Mouse (Mus musculus) thymus, adult 2 months (tissue): ENCODE data around the gene Hps5. TPM values are rescaled to one million over a fixed set of nuclear protein-coding genes. Genes with fewer than 3 reads are reported as not detected.

ENCODE experiments used
- DNase-seq: peaks from one replicate; pipeline ENCODE4 v3.0.0; 2021
- H3K27ac ChIP-seq: fragments of 200-500 bp; 2 replicates; pipeline ENCODE4 v1.5.1; 2012; ENCODE audit warnings: low read length, control low read depth; ENCODE audit not compliant: control insufficient read depth, insufficient read depth
- H3K27me3 ChIP-seq: fragments of 200-500 bp; 2 replicates; pipeline ENCODE4 v1.6.1; 2012; ENCODE audit warnings: mild to moderate bottlenecking, low read length, moderate library complexity, mixed read lengths; ENCODE audit not compliant: control insufficient read depth, insufficient read depth
- H3K36me3 ChIP-seq: fragments of 200-500 bp; 2 replicates; pipeline ENCODE4 v1.6.1; 2012; ENCODE audit warnings: mild to moderate bottlenecking, low read length, moderate library complexity; ENCODE audit not compliant: control insufficient read depth, insufficient read depth
- H3K4me1 ChIP-seq: fragments of 200-500 bp; replicated peaks from 2 replicates; pipeline ENCODE4 v1.6.1; 2012; ENCODE audit warnings: low read length; ENCODE audit not compliant: control insufficient read depth, insufficient read depth
- H3K4me3 ChIP-seq: fragments of 200-500 bp; 2 replicates; pipeline ENCODE4 v1.5.1; 2012; ENCODE audit warnings: mild to moderate bottlenecking, low read length, control low read depth, moderate library complexity; ENCODE audit not compliant: control insufficient read depth, insufficient read depth
- CTCF ChIP-seq: fragments of 200-500 bp; IDR thresholded peaks from 2 replicates; pipeline ENCODE4 v1.5.1; 2012; ENCODE audit warnings: mild to moderate bottlenecking, control low read depth, low read length, moderate library complexity, borderline replicate concordance; ENCODE audit not compliant: control insufficient read depth, poor library complexity, insufficient read depth; ENCODE audit errors: extremely low read depth
- POLR2A ChIP-seq: fragments of 200-500 bp; IDR thresholded peaks from 2 replicates; pipeline ENCODE4 v1.6.1; 2012; ENCODE audit warnings: mild to moderate bottlenecking, low read length, control low read depth, moderate library complexity; ENCODE audit not compliant: control insufficient read depth, poor library complexity, insufficient read depth; ENCODE audit errors: extremely low read depth
- WGBS: fragments of 180-500 bp; shearing (Covaris S2); methylation state at CpG from one replicate; pipeline ENCODE4 v1.1.7; 2018; 5-methylcytosine and 5-hydroxymethylcytosine counted together
- polyA plus RNA-seq: library from polyadenylated mRNA; depleted of rRNA; stranded (reverse); fragments of >200 nt; gene quantifications from 2 replicates; pipeline ENCODE4 v1.2.3, GENCODE M21; 2012

Hps5 gene
- polyA plus RNA-seq, 1 experiment: 21.4 TPM

- no peak overlapping the region for H3K4me3 ChIP-seq
- WGBS: 85% methylated on average over 4 of the region's 4 CpGs
- TF ChIP-seq POLR2A (no peak), CTCF (no peak)
- H3K36me3 ChIP-seq: no peaks in the 10 kb centered on the region
- H3K27me3 ChIP-seq: no peaks in the 10 kb centered on the region
- no peak overlapping the region for H3K27ac ChIP-seq
- peaks cover 35% of the 10 kb centered on the region for H3K4me1 ChIP-seq
- DNase-seq: no peak
Measured at GRCm38 (mm10) chr7:46840326-46840725, 44.5 kb upstream of the Hps5 start.

- DNase-seq: no peak
- TF ChIP-seq CTCF (no peak), POLR2A (no peak)
- H3K27me3 ChIP-seq: no peaks in the 10 kb centered on the region
- H3K36me3 ChIP-seq: no peaks in the 10 kb centered on the region
- WGBS: 95% methylated on average over 5 of the region's 5 CpGs
- H3K4me1 ChIP-seq: peaks cover 31% of the 10 kb centered on the region
- H3K27ac ChIP-seq: no peak overlapping the region
- no peak overlapping the region for H3K4me3 ChIP-seq
Measured at GRCm38 (mm10) chr7:46839861-46840260, 44.0 kb upstream of the Hps5 start.

DNA sequence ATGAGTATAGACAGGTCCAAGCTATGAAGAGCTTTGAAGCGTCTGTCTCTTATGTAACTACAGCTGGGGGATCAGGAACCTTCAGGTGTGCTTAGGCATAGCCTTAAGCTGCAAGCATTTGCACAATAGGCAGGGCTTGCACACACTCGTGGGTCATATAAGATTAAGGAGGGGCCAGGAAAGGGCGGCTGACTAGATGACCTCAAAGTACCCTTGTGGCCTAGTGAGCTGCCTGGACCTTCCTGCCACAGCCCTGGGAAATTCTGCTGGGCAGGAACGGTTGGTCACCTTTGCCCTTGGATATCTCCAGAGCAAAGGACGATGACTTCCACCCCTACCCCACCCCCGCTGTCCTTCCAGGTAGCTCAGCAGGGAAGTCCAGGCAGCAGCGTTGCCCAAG is 43.6 kb upstream of the Hps5 start:
- 69% methylated on average over 7 of the region's 7 CpGs for WGBS
- no peak overlapping the region for H3K27ac ChIP-seq
- H3K4me3 ChIP-seq: no peak overlapping the region
- DNase-seq: no peak
- peaks cover 31% of the 10 kb centered on the region for H3K4me1 ChIP-seq
- H3K27me3 ChIP-seq: no peaks in the 10 kb centered on the region
- TF ChIP-seq CTCF (no peak), POLR2A (no peak)
- H3K36me3 ChIP-seq: no peaks in the 10 kb centered on the region

GRCm38 (mm10) chr7:46838891-46839302 is 43.0 kb upstream of the Hps5 start:
- H3K27ac ChIP-seq: peak overlapping the region; percentile 66
- H3K4me3 ChIP-seq: 0 out of 2 replicates have a peak overlapping the region, but pooled peaks have one; percentile 10
- H3K36me3 ChIP-seq: no peaks in the 10 kb centered on the region
- DNase-seq: peak; percentile 60
- 7% methylated on average over 8 of the region's 8 CpGs for WGBS
- peaks cover 33% of the 10 kb centered on the region for H3K4me1 ChIP-seq
- TF ChIP-seq POLR2A (no peak; the same call in 1 of the 2 replicates), CTCF (no peak)
- no peaks in the 10 kb centered on the region for H3K27me3 ChIP-seq

DNA sequence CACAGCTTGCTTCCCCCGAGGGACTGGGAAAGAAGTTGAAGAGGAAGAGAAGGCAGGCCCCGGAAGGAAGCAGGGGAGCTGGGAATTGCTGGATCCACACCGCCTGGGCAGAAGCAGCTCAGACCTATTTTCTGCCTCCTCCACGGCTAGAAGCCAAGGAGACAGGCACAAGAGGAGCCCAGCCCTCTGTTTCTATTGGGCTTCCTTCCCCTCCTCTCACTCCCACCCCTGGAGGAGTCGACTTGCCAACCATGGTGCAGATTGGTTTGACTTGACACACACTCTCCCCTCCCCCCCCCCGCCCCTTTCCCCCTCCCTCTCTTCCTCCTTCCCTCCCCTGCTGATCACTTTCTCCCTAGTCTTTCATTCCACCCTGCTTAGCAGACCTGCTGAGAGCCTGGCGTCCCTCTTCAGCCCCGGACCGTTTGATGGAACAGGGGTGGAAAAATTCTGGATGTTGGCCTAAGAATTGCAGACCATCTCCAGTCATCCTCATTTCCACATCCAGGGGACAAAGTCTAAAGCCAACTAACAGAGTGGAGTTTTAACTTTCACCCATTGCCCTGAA is 42.3 kb upstream of the Hps5 start:
- WGBS: 7% methylated on average over 9 of the region's 9 CpGs
- no peak; the same call in 1 of the 2 replicates for TF ChIP-seq POLR2A
- no peak for TF ChIP-seq CTCF
- H3K4me3 ChIP-seq: no peak overlapping the region
- peak; percentile 34 for DNase-seq
- H3K27me3 ChIP-seq: no peaks in the 10 kb centered on the region
- H3K4me1 ChIP-seq: peaks cover 38% of the 10 kb centered on the region
- H3K27ac ChIP-seq: peak overlapping the region; percentile 80
- no peaks in the 10 kb centered on the region for H3K36me3 ChIP-seq

GRCm38 (mm10) chr7:46837073-46837472 is 41.2 kb upstream of the Hps5 start:
- no peak for TF ChIP-seq CTCF
- no peak for TF ChIP-seq POLR2A
- DNase-seq: no peak
- Histone ChIP-seq H3K36me3 (no peaks in the 10 kb centered on the region), H3K27me3 (no peaks in the 10 kb centered on the region), H3K4me3 (no peak overlapping the region), H3K4me1 (peaks cover 48% of the 10 kb centered on the region), H3K27ac (no peak overlapping the region)
- WGBS: 89% methylated on average over 5 of the region's 5 CpGs

DNA sequence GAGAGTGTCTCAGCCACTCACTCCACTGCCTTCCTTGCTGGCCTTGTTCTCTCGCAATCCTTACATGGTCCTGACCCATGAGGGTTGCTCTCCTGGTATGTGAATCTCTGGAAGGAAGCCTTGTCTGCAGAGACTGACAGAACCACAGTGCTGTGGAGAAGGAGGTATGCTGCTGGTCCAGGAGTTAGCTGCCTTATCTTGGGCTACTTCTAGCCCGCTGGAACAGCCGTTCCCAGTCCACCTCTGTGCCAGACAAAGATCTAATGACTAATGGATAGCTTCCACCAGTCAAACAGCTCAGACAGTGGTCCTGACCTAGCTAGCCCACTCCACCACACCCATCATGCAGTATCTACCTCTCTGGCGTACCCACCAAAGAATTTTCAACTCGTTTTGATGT is 40.5 kb upstream of the Hps5 start:
- Histone ChIP-seq H3K27me3 (no peaks in the 10 kb centered on the region), H3K4me1 (peaks cover 56% of the 10 kb centered on the region), H3K27ac (no peak overlapping the region), H3K4me3 (no peak overlapping the region), H3K36me3 (no peaks in the 10 kb centered on the region)
- TF ChIP-seq CTCF (no peak), POLR2A (no peak)
- WGBS: 91% methylated on average over 5 of the region's 5 CpGs
- no peak for DNase-seq
